Mouse (Mus musculus): Measurements from ENCODE around the gene Park7.
A peak's percentile ranks its signal among the peaks of the same experiment; 100 is the strongest.

Park7 gene

DNA sequence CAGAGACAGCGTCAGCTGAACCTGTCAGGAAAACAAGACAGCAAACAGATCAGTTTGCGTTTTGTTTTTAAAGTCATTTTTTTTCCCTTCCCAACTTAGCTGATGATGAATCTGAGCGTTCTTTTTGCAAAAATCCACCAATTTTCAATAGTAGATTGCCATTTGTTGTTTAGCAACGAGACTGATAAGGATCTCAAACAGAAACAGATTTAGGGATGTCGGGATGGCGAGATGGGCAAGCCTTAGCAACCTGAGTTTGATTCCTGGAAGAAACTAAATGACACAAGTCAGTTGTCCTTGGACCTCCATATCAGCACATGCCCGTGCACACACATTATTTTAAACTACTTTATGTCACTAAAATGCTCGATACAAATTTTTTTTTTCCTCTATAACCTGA is 41.6 kb downstream of the Park7 start:
- DNase-seq: no peak

- DNase-seq: peak; percentile 22 to 33
Observed at GRCm38 (mm10) chr4:150872139-150872651, 42.0 kb downstream of the Park7 start.

GRCm38 (mm10) chr4:150871392-150872138 is 42.7 kb downstream of the Park7 start:
- no peak for DNase-seq

DNA sequence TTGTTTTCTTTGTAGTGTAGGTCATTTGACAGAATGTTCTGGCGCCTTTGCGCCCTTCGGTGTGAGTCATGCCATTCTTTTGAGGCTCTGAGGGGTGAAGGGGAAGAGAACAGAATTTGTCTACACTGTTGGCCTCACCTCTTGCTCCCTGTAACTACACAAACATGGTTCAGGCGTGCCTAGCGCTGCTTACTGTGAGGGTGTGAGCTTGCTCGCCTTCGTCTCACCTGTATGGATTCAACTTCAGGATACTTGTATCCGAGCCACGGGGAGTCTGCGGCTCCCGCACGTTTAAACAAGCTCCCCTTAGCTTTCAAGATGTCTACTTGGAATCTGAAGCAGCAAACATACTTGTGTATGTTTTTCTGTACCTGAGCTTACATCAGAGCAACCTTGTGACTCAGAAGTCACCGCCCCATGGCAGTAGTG is 43.3 kb downstream of the Park7 start:
- DNase-seq: no peak

DNA sequence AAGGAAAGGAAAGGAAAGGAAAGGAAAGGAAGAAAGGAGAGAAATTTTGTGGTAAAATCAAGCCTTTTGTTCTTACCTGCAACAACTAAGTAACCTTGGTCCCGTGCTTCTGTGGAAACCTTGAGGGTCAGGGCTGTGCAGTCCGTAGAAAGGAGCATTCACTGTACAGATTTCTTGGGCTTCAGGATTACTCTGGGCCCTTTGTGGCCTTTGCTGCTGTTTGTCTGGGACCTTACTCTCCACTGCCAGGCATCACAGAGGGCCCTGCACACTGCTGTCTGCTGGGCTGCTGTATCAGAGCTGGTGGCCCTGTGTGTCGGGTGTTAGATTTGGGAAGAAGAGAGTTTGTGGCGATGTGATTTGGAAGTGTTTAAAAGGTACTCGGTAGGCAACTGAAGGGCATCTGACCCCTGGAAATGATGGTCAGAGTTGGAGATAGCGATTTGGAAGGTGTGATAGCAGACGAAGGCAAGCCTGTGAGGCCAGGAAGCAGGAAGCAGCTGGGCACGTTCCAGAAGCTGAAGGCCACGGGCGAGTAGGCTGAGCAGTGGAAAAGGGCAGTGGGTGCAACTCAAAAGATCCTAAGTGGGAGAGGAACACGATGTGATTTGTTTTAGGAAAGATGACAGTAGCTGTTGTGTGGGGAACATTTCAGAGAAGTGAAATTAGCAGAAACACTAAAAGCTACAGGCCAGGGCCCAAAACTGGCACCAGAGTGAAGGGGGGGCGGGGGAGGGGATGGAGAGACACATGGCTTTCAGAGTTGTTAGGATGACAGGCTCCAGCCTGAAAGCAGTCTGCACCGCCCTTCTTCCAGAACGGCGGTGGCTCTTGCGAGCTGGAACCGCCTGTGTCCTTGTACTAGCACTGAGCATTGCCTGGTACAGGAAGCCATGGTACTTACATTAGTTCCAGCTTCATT is 44.7 kb downstream of the Park7 start:
- no peak for DNase-seq

- no peak for DNase-seq
Observed at GRCm38 (mm10) chr4:150868859-150869258, 45.4 kb downstream of the Park7 start.

GRCm38 (mm10) chr4:150868161-150868560 is 46.1 kb downstream of the Park7 start:
- no peak for DNase-seq

DNA sequence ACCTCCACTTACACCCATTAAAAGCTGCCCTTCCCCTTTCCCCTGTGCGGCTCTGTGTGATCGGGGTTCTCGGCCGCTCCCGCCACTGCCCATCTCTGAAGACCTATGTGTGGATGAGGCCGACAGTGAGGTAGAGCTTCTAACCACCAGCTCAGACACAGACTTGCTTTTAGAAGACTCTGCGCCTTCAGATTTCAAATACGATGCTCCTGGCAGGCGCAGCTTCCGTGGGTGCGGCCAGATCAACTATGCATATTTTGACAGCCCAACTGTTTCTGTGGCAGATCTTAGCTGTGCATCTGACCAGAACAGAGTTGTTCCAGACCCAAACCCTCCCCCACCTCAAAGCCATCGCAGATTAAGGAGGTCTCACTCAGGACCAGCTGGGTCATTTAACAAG is 47.7 kb downstream of the Park7 start:
- no peak for DNase-seq

- no peak for DNase-seq
Observed at GRCm38 (mm10) chr4:150866069-150866468, 48.2 kb downstream of the Park7 start.

- DNase-seq: peak in 1 of 2 experiments; percentile 28
Observed at GRCm38 (mm10) chr4:150865371-150865770, 48.9 kb downstream of the Park7 start.

DNA sequence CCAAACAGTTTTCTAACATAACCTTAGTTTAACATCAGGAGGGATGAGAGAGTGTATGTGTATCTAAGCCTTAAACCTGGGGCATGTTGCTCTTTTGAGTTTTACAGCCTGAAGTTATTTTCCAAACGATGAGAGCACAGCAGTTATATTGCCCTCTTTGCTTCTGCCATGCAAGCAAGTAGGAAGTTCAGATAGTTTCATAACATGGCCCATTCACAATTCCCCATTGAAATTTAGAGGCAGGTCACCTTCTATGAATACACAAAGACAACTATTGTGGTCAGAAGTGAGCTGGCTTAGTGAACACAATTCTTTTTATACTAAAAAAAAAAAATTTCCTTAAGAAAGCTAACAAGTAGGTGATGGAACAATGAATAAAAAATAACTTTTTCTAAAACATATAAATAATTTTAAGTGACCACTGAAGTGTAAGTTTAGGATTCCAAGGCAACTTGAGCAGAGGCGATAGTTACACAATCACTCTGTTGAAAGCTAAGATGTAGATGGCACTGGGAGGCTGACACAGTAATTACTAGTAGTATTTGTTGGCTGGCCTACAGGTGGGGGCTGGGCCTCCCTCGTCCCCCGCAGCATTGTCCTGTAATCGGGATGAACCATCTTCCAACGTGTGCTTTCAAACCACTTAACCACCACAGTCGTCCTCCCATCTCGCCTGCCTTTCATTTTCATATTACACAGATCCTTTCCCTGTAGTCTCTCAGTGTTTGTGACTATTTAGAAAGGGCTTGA is 51.4 kb downstream of the Park7 start:
- no peak for DNase-seq

GRCm38 (mm10) chr4:150861161-150861560 is 53.1 kb downstream of the Park7 start:
- no peak for DNase-seq

DNA sequence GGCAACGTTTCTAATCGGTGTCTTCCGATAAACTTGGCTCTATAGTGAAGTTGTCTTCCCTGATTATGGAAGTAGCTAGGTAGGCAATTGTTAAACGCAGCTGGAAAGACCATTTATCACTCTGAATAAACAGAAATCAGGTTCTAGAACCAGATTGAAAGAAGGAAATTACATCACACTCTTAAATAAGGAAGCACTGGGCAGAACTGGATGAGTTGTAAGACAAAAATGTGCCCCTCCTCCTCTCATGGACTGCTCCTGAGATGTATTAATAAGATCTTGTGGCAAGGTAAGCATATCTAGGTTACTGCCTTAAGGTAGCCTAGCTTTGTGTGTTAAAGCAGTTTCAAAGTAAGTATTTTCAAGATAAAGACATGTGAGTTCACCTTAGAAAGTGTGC is 53.7 kb downstream of the Park7 start:
- no peak for DNase-seq

DNA sequence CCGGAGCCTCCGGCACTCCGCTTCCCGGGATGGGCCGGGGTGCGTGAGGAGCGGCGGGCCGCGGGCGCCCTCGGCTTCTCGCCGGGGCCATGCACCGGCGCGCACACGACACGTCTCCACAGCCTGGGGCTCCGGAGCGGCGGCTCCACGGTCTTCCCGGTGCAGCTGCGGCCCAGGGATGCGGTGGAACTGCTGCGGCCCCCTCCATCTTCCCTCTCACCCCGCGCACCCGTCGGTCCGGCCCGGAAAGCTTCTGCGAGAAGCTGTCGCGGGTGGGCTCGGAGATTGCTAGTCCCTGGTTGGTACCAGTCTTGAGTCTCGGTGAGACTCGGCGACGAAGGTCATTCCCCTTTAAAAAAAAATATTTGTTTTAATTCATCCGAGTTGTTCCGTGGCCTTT is 58.9 kb downstream of the Park7 start:
- DNase-seq: no peak

GRCm38 (mm10) chr4:150854839-150855246 is 59.4 kb downstream of the Park7 start:
- DNase-seq: peak; percentile 91 to 97

- peak; percentile 23 to 34 for DNase-seq
Observed at GRCm38 (mm10) chr4:150853680-150854461, 60.4 kb downstream of the Park7 start, which contains the start of gene Errfi1. Errfi1 (plus strand) TSS chr4:150853919.

GRCm38 (mm10) chr4:150852479-150852878 is 61.8 kb downstream of the Park7 start:
- no peak for DNase-seq

DNA sequence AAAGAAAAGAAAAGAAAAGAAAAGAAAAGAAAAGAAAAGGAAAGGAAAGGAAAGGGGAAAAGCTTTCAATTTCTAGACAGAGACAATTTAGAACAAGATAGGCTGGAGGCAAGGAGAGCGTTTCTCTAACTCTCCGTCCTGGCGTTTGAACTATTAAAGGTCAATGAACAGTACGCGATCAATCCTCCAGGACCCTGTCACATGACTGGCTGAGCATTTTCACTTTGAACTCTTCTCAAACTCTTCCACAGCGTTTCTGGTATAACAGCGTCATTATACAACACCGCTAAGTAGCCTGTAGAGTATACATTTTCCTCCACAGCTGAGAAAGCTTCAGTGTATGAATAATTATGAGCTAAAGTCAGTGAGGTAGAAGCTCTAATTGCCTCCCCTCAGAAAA is 62.2 kb downstream of the Park7 start:
- DNase-seq: no peak

GRCm38 (mm10) chr4:150850893-150851292 is 63.3 kb downstream of the Park7 start:
- no peak for DNase-seq

DNA sequence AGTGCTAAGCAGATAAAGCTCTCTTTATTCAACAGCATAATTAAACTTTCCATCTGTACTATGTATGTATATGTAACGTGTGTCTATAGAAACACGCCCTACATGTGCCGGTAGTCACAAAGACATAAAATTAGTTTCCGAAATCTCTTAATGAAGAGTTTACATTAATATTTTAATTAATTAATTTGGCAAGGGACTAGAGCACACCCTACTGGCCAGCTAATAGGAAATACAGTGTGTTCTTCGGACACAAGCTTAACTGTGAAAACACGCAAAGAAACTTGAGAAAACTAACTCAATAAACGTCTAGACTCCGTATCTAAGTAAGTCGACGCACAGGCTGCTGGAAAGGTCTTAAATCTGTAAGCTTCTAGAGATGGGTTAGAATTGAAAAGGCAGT is 64.3 kb downstream of the Park7 start:
- DNase-seq: no peak
